Mouse (Mus musculus) thymus, adult 2 months (tissue): ENCODE results near the gene Olfr715b.
"Not testable (repeated sequence)": the region's sequence is repeated elsewhere in the genome, so short reads cannot be mapped to it uniquely, and the experiment has no call there.

ENCODE experiments used
- CTCF ChIP-seq: fragments of 200-500 bp; IDR thresholded peaks from 2 replicates; pipeline ENCODE4 v1.5.1; 2012; ENCODE audit warnings: mild to moderate bottlenecking, control low read depth, low read length, moderate library complexity, borderline replicate concordance; ENCODE audit not compliant: control insufficient read depth, poor library complexity, insufficient read depth; ENCODE audit errors: extremely low read depth
- POLR2A ChIP-seq: fragments of 200-500 bp; IDR thresholded peaks from 2 replicates; pipeline ENCODE4 v1.6.1; 2012; ENCODE audit warnings: mild to moderate bottlenecking, low read length, control low read depth, moderate library complexity; ENCODE audit not compliant: control insufficient read depth, poor library complexity, insufficient read depth; ENCODE audit errors: extremely low read depth

- TF ChIP-seq POLR2A, CTCF: not testable (repeated sequence)
These were observed 20.8 kb upstream of the Olfr715b start, which contains the start of gene Olfr715 for GRCm38 (mm10) chr7:107130983-107131382.
